Mouse (Mus musculus) MEL (cell line): ENCODE results near the gene Gdap1l1.

Experiments used
- CTCF ChIP-seq, 3 experiments: IDR thresholded peaks in 2 of 3; conservative IDR thresholded peaks in 1 of 3; 2 replicates each; pipeline ENCODE4 v1.5.1; 2011 to 2012; ENCODE audit warnings: low read length in 3 of 3, low read depth in 2 of 3, mild to moderate bottlenecking in 2 of 3, improper control_type of control experiment in 1 of 3, inconsistent platforms in 1 of 3, mixed read lengths in 1 of 3, moderate library complexity in 1 of 3; ENCODE audit not compliant: control insufficient read depth in 1 of 3, insufficient read depth in 1 of 3, poor library complexity in 1 of 3, severe bottlenecking in 1 of 3
- E2F4 ChIP-seq: IDR thresholded peaks from 2 replicates; pipeline ENCODE4 v1.6.1; 2011; ENCODE audit warnings: low read depth, low read length, improper control_type of control experiment, borderline replicate concordance
- EP300 ChIP-seq, 2 experiments: IDR thresholded peaks; 2 replicates each; pipeline ENCODE4 v1.6.1; 2011; ENCODE audit warnings: improper control_type of control experiment in 2 of 2, low read length in 2 of 2, low read depth in 1 of 2, mild to moderate bottlenecking in 1 of 2
- HCFC1 ChIP-seq: IDR thresholded peaks from 2 replicates; pipeline ENCODE4 v1.6.1; 2012; ENCODE audit warnings: low read depth, mild to moderate bottlenecking, inconsistent platforms, low read length, improper control_type of control experiment, moderate library complexity
- MAFK ChIP-seq: IDR thresholded peaks from 2 replicates; pipeline ENCODE4 v1.6.1; 2011; ENCODE audit warnings: low read depth, mild to moderate bottlenecking, low read length, improper control_type of control experiment, borderline replicate concordance
- MAX ChIP-seq: IDR thresholded peaks from 2 replicates; pipeline ENCODE4 v1.6.1; 2011; ENCODE audit warnings: low read length, improper control_type of control experiment
- MXI1 ChIP-seq: IDR thresholded peaks from 2 replicates; pipeline ENCODE4 v1.6.1; 2011; ENCODE audit warnings: mild to moderate bottlenecking, low read depth, low read length, improper control_type of control experiment
- MYC ChIP-seq: IDR thresholded peaks from 2 replicates; pipeline ENCODE4 v1.6.1; 2011; ENCODE audit warnings: low read depth, mild to moderate bottlenecking, low read length, improper control_type of control experiment, moderate library complexity
- POLR2A ChIP-seq, 2 experiments: IDR thresholded peaks; 2 replicates each; pipeline ENCODE4 v1.6.1; 2011 to 2012; ENCODE audit warnings: low read length in 2 of 2, mild to moderate bottlenecking in 2 of 2, control low read depth in 1 of 2, improper control_type of control experiment in 1 of 2, low read depth in 1 of 2, moderate library complexity in 1 of 2; ENCODE audit not compliant: control insufficient read depth in 1 of 2, insufficient read depth in 1 of 2, poor library complexity in 1 of 2
- SMC3 ChIP-seq: IDR thresholded peaks from 2 replicates; pipeline ENCODE4 v1.6.1; 2011; ENCODE audit warnings: low read depth, low read length, improper control_type of control experiment
- TCF12 ChIP-seq: IDR thresholded peaks from 2 replicates; pipeline ENCODE4 v1.6.1; 2014; ENCODE audit warnings: low read depth, mild to moderate bottlenecking, inconsistent platforms, low read length, improper control_type of control experiment, moderate library complexity
- UBTF ChIP-seq: IDR thresholded peaks from 2 replicates; pipeline ENCODE4 v1.6.1; 2012; ENCODE audit warnings: low read depth, mild to moderate bottlenecking, inconsistent platforms, low read length, improper control_type of control experiment, moderate library complexity, borderline replicate concordance; ENCODE audit not compliant: insufficient read depth
- USF1 ChIP-seq: IDR thresholded peaks from 2 replicates; pipeline ENCODE4 v1.6.1; 2014; ENCODE audit warnings: low read depth, mild to moderate bottlenecking, inconsistent platforms, low read length, improper control_type of control experiment, moderate library complexity

- TF ChIP-seq POLR2A (IDR thresholded peaks at IDR 0.05; ENCODE audit: control insufficient read depth in 1 of 2, insufficient read depth in 1 of 2, low read depth in 1 of 2, low read length in 2 of 2, poor library complexity in 1 of 2) (no peak), SMC3 (no peak), CTCF (IDR thresholded peaks at IDR 0.05 in 2 of 3, conservative IDR thresholded peaks at IDR 0.05 in 1 of 3; ENCODE audit: control insufficient read depth in 1 of 3, insufficient read depth in 1 of 3, low read depth in 2 of 3, low read length in 3 of 3, poor library complexity in 1 of 3, severe bottlenecking in 1 of 3) (no peak), USF1 (no peak), HCFC1 (no peak), MXI1 (no peak), TCF12 (no peak), MYC (no peak), MAFK (no peak), E2F4 (no peak), MAX (no peak), UBTF (no peak), EP300 (IDR thresholded peaks at IDR 0.05; ENCODE audit: low read depth in 1 of 2, low read length in 2 of 2) (no peak)
Observed at GRCm38 (mm10) chr2:163447375-163447774, 9.1 kb downstream of the Gdap1l1 start.
